Mouse (Mus musculus) forebrain, embryonic 12.5 days (tissue): ENCODE measurements at regions not wholly inside any gene's neighbourhood (a gene's known extent, or its start where the extent isn't known, plus 50 kb on each side); places are given as distances from the start of the nearest gene placed in this dataset.

ENCODE experiments used
- ATAC-seq: fragments of 200-750 bp; cut with Nextera tagmentation; 2 replicates; pipeline ENCODE4 v1.8.0; 2017; ENCODE audit warnings: moderate TSS enrichment; ENCODE audit not compliant: low FRiP score
- H3K27ac ChIP-seq: fragments of 300-500 bp; sonication (generic); 2 replicates; pipeline ENCODE4 v1.5.1; 2016; ENCODE audit warnings: mild to moderate bottlenecking
- H3K27me3 ChIP-seq: fragments of 300-500 bp; sonication (generic); 2 replicates; pipeline ENCODE4 v1.6.1; 2016; ENCODE audit warnings: mild to moderate bottlenecking
- H3K36me3 ChIP-seq: fragments of 300-500 bp; sonication (generic); replicated peaks from 2 replicates; pipeline ENCODE4 v1.6.1; 2016; ENCODE audit warnings: mild to moderate bottlenecking
- H3K4me1 ChIP-seq: fragments of 300-500 bp; sonication (generic); 2 replicates; pipeline ENCODE4 v1.6.1; 2016
- H3K4me2 ChIP-seq: fragments of 300-500 bp; sonication (generic); 2 replicates; pipeline ENCODE4 v1.6.1; 2016; ENCODE audit warnings: mild to moderate bottlenecking, moderate library complexity
- H3K4me3 ChIP-seq: fragments of 300-500 bp; sonication (generic); replicated peaks from 2 replicates; pipeline ENCODE4 v1.5.1; 2016; ENCODE audit warnings: mild to moderate bottlenecking
- H3K9ac ChIP-seq: fragments of 300-500 bp; sonication (generic); 2 replicates; pipeline ENCODE4 v1.6.1; 2016; ENCODE audit warnings: mild to moderate bottlenecking
- H3K9me3 ChIP-seq: fragments of 300-500 bp; sonication (generic); 2 replicates; pipeline ENCODE4 v1.6.1; 2016
- WGBS: fragments of 180-500 bp; shearing (Covaris S2); methylation state at CpG from one replicate; pipeline ENCODE4 v1.1.7; 2016; 5-methylcytosine and 5-hydroxymethylcytosine counted together

GRCm38 (mm10) chr8:42973619-42974539, 167.4 kb downstream of the Triml1 start:
- Histone ChIP-seq H3K4me3 (no peak overlapping the region), H3K4me2 (no peak overlapping the region), H3K36me3 (no peaks in the 10 kb centered on the region), H3K27me3 (no peaks in the 10 kb centered on the region), H3K27ac (peak overlapping the region; percentile 75), H3K9ac (no peak overlapping the region), H3K4me1 (peaks cover 4% of the 10 kb centered on the region; the same call in 1 of the 2 replicates), H3K9me3 (no peaks in the 10 kb centered on the region)
- WGBS, result 43% methylated on average over 18 of the region's 18 CpGs
- peak; percentile 87; the same call in 1 of the 2 replicates for ATAC-seq

- Histone ChIP-seq H3K9ac (no peak overlapping the region), H3K4me1 (peaks cover 4% of the 10 kb centered on the region; the same call in 1 of the 2 replicates), H3K36me3 (no peaks in the 10 kb centered on the region), H3K4me3 (no peak overlapping the region), H3K27ac (no peak overlapping the region), H3K4me2 (no peak overlapping the region), H3K9me3 (no peaks in the 10 kb centered on the region), H3K27me3 (no peaks in the 10 kb centered on the region)
- ATAC-seq, result no peak
- WGBS, result 80% methylated on average over 4 of the region's 4 CpGs
These were observed 168.7 kb downstream of the Triml1 start for GRCm38 (mm10) chr8:42972545-42972944.

GRCm38 (mm10) chr8:42967862-42968395, 173.4 kb downstream of the Triml1 start:
- H3K4me1 ChIP-seq, result no peaks in the 10 kb centered on the region
- H3K4me2 ChIP-seq, result no peak overlapping the region
- no peaks in the 10 kb centered on the region for H3K9me3 ChIP-seq
- WGBS, result 85% methylated on average over 8 of the region's 8 CpGs
- H3K27me3 ChIP-seq, result no peaks in the 10 kb centered on the region
- no peak overlapping the region for H3K4me3 ChIP-seq
- H3K36me3 ChIP-seq, result no peaks in the 10 kb centered on the region
- no peak overlapping the region for H3K9ac ChIP-seq
- ATAC-seq, result peak; percentile 36; the same call in 1 of the 2 replicates
- no peak overlapping the region for H3K27ac ChIP-seq

GRCm38 (mm10) chr8:42964507-42964906, 176.8 kb downstream of the Triml1 start:
- Histone ChIP-seq H3K9me3 (no peaks in the 10 kb centered on the region), H3K4me2 (no peak overlapping the region), H3K4me3 (no peak overlapping the region), H3K4me1 (no peaks in the 10 kb centered on the region), H3K36me3 (no peaks in the 10 kb centered on the region), H3K27ac (no peak overlapping the region), H3K27me3 (no peaks in the 10 kb centered on the region), H3K9ac (no peak overlapping the region)
- ATAC-seq, result no peak
- WGBS, result 89% methylated on average over 2 of the region's 2 CpGs

- Histone ChIP-seq H3K4me1 (no peaks in the 10 kb centered on the region), H3K9ac (no peak overlapping the region), H3K27ac (no peak overlapping the region), H3K4me3 (no peak overlapping the region), H3K27me3 (no peaks in the 10 kb centered on the region), H3K9me3 (no peaks in the 10 kb centered on the region), H3K36me3 (no peaks in the 10 kb centered on the region), H3K4me2 (no peak overlapping the region)
- no peak for ATAC-seq
- 84% methylated on average over 11 of the region's 11 CpGs for WGBS
These were observed 183.1 kb downstream of the Triml1 start for GRCm38 (mm10) chr8:42958052-42958805.

- Histone ChIP-seq H3K36me3 (no peaks in the 10 kb centered on the region), H3K9me3 (no peaks in the 10 kb centered on the region), H3K4me2 (no peak overlapping the region), H3K4me1 (no peaks in the 10 kb centered on the region), H3K27ac (no peak overlapping the region), H3K4me3 (no peak overlapping the region), H3K27me3 (no peaks in the 10 kb centered on the region), H3K9ac (no peak overlapping the region)
- no peak for ATAC-seq
- 86% methylated on average over 3 of the region's 3 CpGs for WGBS
These were observed 208.7 kb downstream of the Triml1 start for GRCm38 (mm10) chr8:42932609-42933008.

- no peak overlapping the region for H3K4me2 ChIP-seq
- WGBS, result 87% methylated on average over 5 of the region's 5 CpGs
- no peaks in the 10 kb centered on the region for H3K4me1 ChIP-seq
- H3K27me3 ChIP-seq, result no peaks in the 10 kb centered on the region
- H3K27ac ChIP-seq, result no peak overlapping the region
- H3K9me3 ChIP-seq, result no peaks in the 10 kb centered on the region
- no peaks in the 10 kb centered on the region for H3K36me3 ChIP-seq
- no peak overlapping the region for H3K9ac ChIP-seq
- no peak overlapping the region for H3K4me3 ChIP-seq
- no peak for ATAC-seq
These were observed 249.6 kb downstream of the Triml1 start for GRCm38 (mm10) chr8:42891658-42892057.

GRCm38 (mm10) chr8:42886516-42886915, 254.8 kb downstream of the Triml1 start:
- no peak overlapping the region for H3K4me2 ChIP-seq
- H3K4me1 ChIP-seq, result no peaks in the 10 kb centered on the region
- no peak overlapping the region for H3K9ac ChIP-seq
- WGBS, result 89% methylated on average over 2 of the region's 2 CpGs
- ATAC-seq, result no peak
- no peak overlapping the region for H3K27ac ChIP-seq
- H3K27me3 ChIP-seq, result no peaks in the 10 kb centered on the region
- H3K4me3 ChIP-seq, result no peak overlapping the region
- no peaks in the 10 kb centered on the region for H3K36me3 ChIP-seq
- no peaks in the 10 kb centered on the region for H3K9me3 ChIP-seq

GRCm38 (mm10) chr8:42870262-42870661, 271.0 kb downstream of the Triml1 start:
- ATAC-seq, result no peak
- H3K9ac ChIP-seq, result no peak overlapping the region
- no peaks in the 10 kb centered on the region for H3K36me3 ChIP-seq
- H3K27me3 ChIP-seq, result no peaks in the 10 kb centered on the region
- no peak overlapping the region for H3K4me2 ChIP-seq
- 91% methylated on average over 3 of the region's 3 CpGs for WGBS
- H3K4me1 ChIP-seq, result no peaks in the 10 kb centered on the region
- H3K4me3 ChIP-seq, result no peak overlapping the region
- H3K27ac ChIP-seq, result no peak overlapping the region
- no peaks in the 10 kb centered on the region for H3K9me3 ChIP-seq
